Mouse (Mus musculus): ENCODE measurements around the gene Vps16. TPM values are rescaled to one million over a fixed set of nuclear protein-coding genes. Genes with fewer than 3 reads are reported as not detected.

Gene Vps16
- polyA plus RNA-seq, 1 experiment = 55.8 TPM

GRCm38 (mm10) chr2:130438861-130439260 is 14.7 kb downstream of the Vps16 start:
- H3K4me1 ChIP-seq (ENCODE audit: control insufficient read depth, insufficient read depth, low read length) = no peaks in the 10 kb centered on the region
- H3K36me3 ChIP-seq (ENCODE audit: control insufficient read depth, insufficient read depth, low read length) = peaks cover 5% of the 10 kb centered on the region
- no peak for TF ChIP-seq POLR2A (IDR thresholded peaks at IDR 0.05; ENCODE audit: control insufficient read depth, low read depth, low read length)
- no peak for TF ChIP-seq CTCF (IDR thresholded peaks at IDR 0.05; ENCODE audit: control insufficient read depth, insufficient read depth, insufficient replicate concordance, low read depth, low read length)
- H3K27ac ChIP-seq (ENCODE audit: control insufficient read depth, insufficient read depth, low read depth, low read length) = no peak overlapping the region
- no peak overlapping the region for H3K4me3 ChIP-seq (ENCODE audit: control insufficient read depth, low read depth, low read length)
- H3K27me3 ChIP-seq (ENCODE audit: control insufficient read depth, insufficient read depth, low read length) = no peaks in the 10 kb centered on the region

GRCm38 (mm10) chr2:130439840-130440480 is 15.8 kb downstream of the Vps16 start:
- TF ChIP-seq CTCF (IDR thresholded peaks at IDR 0.05; ENCODE audit: control insufficient read depth, insufficient read depth, insufficient replicate concordance, low read depth, low read length) = no peak
- TF ChIP-seq POLR2A (IDR thresholded peaks at IDR 0.05; ENCODE audit: control insufficient read depth, low read depth, low read length) = no peak
- H3K4me3 ChIP-seq (ENCODE audit: control insufficient read depth, low read depth, low read length) = no peak overlapping the region

GRCm38 (mm10) chr2:130442162-130442561 is 18.0 kb downstream of the Vps16 start:
- Histone ChIP-seq H3K36me3 (ENCODE audit: control insufficient read depth, insufficient read depth, low read length) (peaks cover 5% of the 10 kb centered on the region), H3K4me3 (ENCODE audit: control insufficient read depth, low read depth, low read length) (no peak overlapping the region), H3K27ac (ENCODE audit: control insufficient read depth, insufficient read depth, low read depth, low read length) (no peak overlapping the region), H3K27me3 (ENCODE audit: control insufficient read depth, insufficient read depth, low read length) (no peaks in the 10 kb centered on the region), H3K4me1 (ENCODE audit: control insufficient read depth, insufficient read depth, low read length) (no peaks in the 10 kb centered on the region)
- TF ChIP-seq POLR2A (IDR thresholded peaks at IDR 0.05; ENCODE audit: control insufficient read depth, low read depth, low read length) (no peak), CTCF (IDR thresholded peaks at IDR 0.05; ENCODE audit: control insufficient read depth, insufficient read depth, insufficient replicate concordance, low read depth, low read length) (no peak)

More at GRCm38 (mm10) chr2:130439840-130440480, 15.8 kb downstream of the Vps16 start:
- no peaks in the 10 kb centered on the region for H3K4me1 ChIP-seq (ENCODE audit: control insufficient read depth, insufficient read depth, low read length)
- H3K36me3 ChIP-seq (ENCODE audit: control insufficient read depth, insufficient read depth, low read length) = peaks cover 5% of the 10 kb centered on the region
- H3K27me3 ChIP-seq (ENCODE audit: control insufficient read depth, insufficient read depth, low read length) = no peaks in the 10 kb centered on the region
- H3K27ac ChIP-seq (ENCODE audit: control insufficient read depth, insufficient read depth, low read depth, low read length) = no peak overlapping the region

- TF ChIP-seq POLR2A (IDR thresholded peaks at IDR 0.05; ENCODE audit: control insufficient read depth, low read depth, low read length) = no peak
- no peak for TF ChIP-seq CTCF (IDR thresholded peaks at IDR 0.05; ENCODE audit: control insufficient read depth, insufficient read depth, insufficient replicate concordance, low read depth, low read length)
- H3K4me1 ChIP-seq (ENCODE audit: control insufficient read depth, insufficient read depth, low read length) = peaks cover 9% of the 10 kb centered on the region
- no peaks in the 10 kb centered on the region for H3K27me3 ChIP-seq (ENCODE audit: control insufficient read depth, insufficient read depth, low read length)
- H3K36me3 ChIP-seq (ENCODE audit: control insufficient read depth, insufficient read depth, low read length) = no peaks in the 10 kb centered on the region
- no peak overlapping the region for H3K27ac ChIP-seq (ENCODE audit: control insufficient read depth, insufficient read depth, low read depth, low read length)
- no peak overlapping the region for H3K4me3 ChIP-seq (ENCODE audit: control insufficient read depth, low read depth, low read length)
These were observed 24.3 kb downstream of the Vps16 start for GRCm38 (mm10) chr2:130448449-130448848.

GRCm38 (mm10) chr2:130449021-130449793 is 25.1 kb downstream of the Vps16 start:
- TF ChIP-seq POLR2A (IDR thresholded peaks at IDR 0.05; ENCODE audit: control insufficient read depth, low read depth, low read length) (no peak), CTCF (IDR thresholded peaks at IDR 0.05; ENCODE audit: control insufficient read depth, insufficient read depth, insufficient replicate concordance, low read depth, low read length) (no peak)
- Histone ChIP-seq H3K4me1 (ENCODE audit: control insufficient read depth, insufficient read depth, low read length) (peaks cover 9% of the 10 kb centered on the region), H3K27me3 (ENCODE audit: control insufficient read depth, insufficient read depth, low read length) (no peaks in the 10 kb centered on the region), H3K27ac (ENCODE audit: control insufficient read depth, insufficient read depth, low read depth, low read length) (no peak overlapping the region; the same call in 1 of the 2 replicates), H3K4me3 (ENCODE audit: control insufficient read depth, low read depth, low read length) (peak overlapping the region; percentile 84), H3K36me3 (ENCODE audit: control insufficient read depth, insufficient read depth, low read length) (no peaks in the 10 kb centered on the region)

- no peak for TF ChIP-seq CTCF (IDR thresholded peaks at IDR 0.05; ENCODE audit: control insufficient read depth, insufficient read depth, insufficient replicate concordance, low read depth, low read length)
- peak; percentile 57 for TF ChIP-seq POLR2A (IDR thresholded peaks at IDR 0.05; ENCODE audit: control insufficient read depth, low read depth, low read length)
- no peak within 1 kb of the TSS; the same call in none of the 2 replicates for H3K27ac ChIP-seq (ENCODE audit: control insufficient read depth, insufficient read depth, low read depth, low read length)
- peak within 1 kb of the TSS; percentile 84 for H3K4me3 ChIP-seq (ENCODE audit: control insufficient read depth, low read depth, low read length)
- no peaks in the 10 kb centered on the region for H3K27me3 ChIP-seq (ENCODE audit: control insufficient read depth, insufficient read depth, low read length)
- no peaks in the 10 kb centered on the region for H3K36me3 ChIP-seq (ENCODE audit: control insufficient read depth, insufficient read depth, low read length)
- peaks cover 9% of the 10 kb centered on the region for H3K4me1 ChIP-seq (ENCODE audit: control insufficient read depth, insufficient read depth, low read length)
These were observed 25.8 kb downstream of the Vps16 start, which contains the start of gene Ptpra for GRCm38 (mm10) chr2:130449794-130450433. Gene Ptpra, plus strand, starts transcription at chr2:130450278.

GRCm38 (mm10) chr2:130450434-130450796 is 26.3 kb downstream of the Vps16 start:
- Histone ChIP-seq H3K27ac (ENCODE audit: control insufficient read depth, insufficient read depth, low read depth, low read length) (no peak overlapping the region; the same call in 1 of the 2 replicates), H3K27me3 (ENCODE audit: control insufficient read depth, insufficient read depth, low read length) (no peaks in the 10 kb centered on the region), H3K36me3 (ENCODE audit: control insufficient read depth, insufficient read depth, low read length) (no peaks in the 10 kb centered on the region), H3K4me3 (ENCODE audit: control insufficient read depth, low read depth, low read length) (peak overlapping the region; percentile 84), H3K4me1 (ENCODE audit: control insufficient read depth, insufficient read depth, low read length) (peaks cover 9% of the 10 kb centered on the region)
- no peak for TF ChIP-seq POLR2A (IDR thresholded peaks at IDR 0.05; ENCODE audit: control insufficient read depth, low read depth, low read length)
- no peak for TF ChIP-seq CTCF (IDR thresholded peaks at IDR 0.05; ENCODE audit: control insufficient read depth, insufficient read depth, insufficient replicate concordance, low read depth, low read length)

Data from testis, adult 2 months (tissue).